Mouse (Mus musculus) hindbrain, embryonic 10.5 days (tissue): ENCODE data around the gene Smoc2. TPM values are rescaled to one million over a fixed set of nuclear protein-coding genes. Genes with fewer than 3 reads are reported as not detected.

ENCODE experiments used
- DNase-seq: peaks from one replicate; pipeline ENCODE4 v3.0.0-alpha.2; 2017; ENCODE audit warnings: low spot score
- H3K27ac ChIP-seq: fragments of 300-500 bp; sonication (generic); 2 replicates; pipeline ENCODE4 v1.5.1; 2016; ENCODE audit warnings: mild to moderate bottlenecking, moderate library complexity
- H3K27me3 ChIP-seq: fragments of 300-500 bp; sonication (generic); 2 replicates; pipeline ENCODE4 v1.6.1; 2016; ENCODE audit warnings: mild to moderate bottlenecking; ENCODE audit not compliant: poor library complexity, insufficient read depth, severe bottlenecking
- H3K36me3 ChIP-seq: fragments of 300-500 bp; sonication (generic); 2 replicates; pipeline ENCODE4 v1.6.1; 2016; ENCODE audit warnings: mild to moderate bottlenecking, moderate library complexity
- H3K4me1 ChIP-seq: fragments of 300-500 bp; sonication (generic); replicated peaks from 2 replicates; pipeline ENCODE4 v1.6.1; 2016; ENCODE audit warnings: mild to moderate bottlenecking
- H3K4me3 ChIP-seq: fragments of 300-500 bp; sonication (generic); 2 replicates; pipeline ENCODE4 v1.5.1; 2016; ENCODE audit warnings: mild to moderate bottlenecking, moderate library complexity
- H3K9me3 ChIP-seq: fragments of 300-500 bp; sonication (generic); 2 replicates; pipeline ENCODE4 v1.6.1; 2016; ENCODE audit warnings: mild to moderate bottlenecking, moderate library complexity
- WGBS: fragments of 180-500 bp; shearing (Covaris S2); methylation state at CpG from one replicate; pipeline ENCODE4 v1.1.7; 2016; 5-methylcytosine and 5-hydroxymethylcytosine counted together
- polyA plus RNA-seq: library from polyadenylated mRNA; unstranded; fragments of >200 nt; fragmentation: Nextera tagmentation; extraction: Ambion mirVana; gene quantifications from 2 replicates; pipeline ENCODE4 v1.2.1, GENCODE M21; 2016

The Smoc2 gene
- polyA plus RNA-seq, 1 experiment from 2014 or later: 7.9 TPM

DNA sequence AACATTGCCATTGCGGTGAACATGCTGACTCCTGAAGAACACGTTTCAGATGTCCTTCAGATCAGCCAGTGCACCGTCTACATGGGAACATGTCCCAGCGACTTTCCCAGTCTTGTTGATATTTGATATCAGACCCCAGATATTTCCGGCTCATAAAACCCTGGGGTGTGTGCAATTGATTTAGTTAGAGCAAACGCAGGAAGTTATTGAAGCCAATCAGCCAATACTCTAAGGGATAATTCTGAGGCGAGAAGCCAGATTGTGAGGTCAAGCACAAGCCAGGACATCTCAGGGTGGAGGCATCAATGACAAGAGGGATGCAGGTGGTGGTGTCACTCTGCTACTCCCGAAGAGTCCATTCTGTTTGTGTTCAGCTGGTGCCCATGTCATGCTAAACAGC, 28.9 kb upstream of the Smoc2 start:
- Histone ChIP-seq H3K36me3 (no peaks in the 10 kb centered on the region), H3K9me3 (no peaks in the 10 kb centered on the region), H3K27me3 (no peaks in the 10 kb centered on the region), H3K4me3 (no peak overlapping the region), H3K4me1 (no peaks in the 10 kb centered on the region), H3K27ac (no peak overlapping the region)
- whole genome bisulfite sequencing: 79% methylated on average over 8 of the region's 8 CpGs
- DNase-seq: no peak

DNA sequence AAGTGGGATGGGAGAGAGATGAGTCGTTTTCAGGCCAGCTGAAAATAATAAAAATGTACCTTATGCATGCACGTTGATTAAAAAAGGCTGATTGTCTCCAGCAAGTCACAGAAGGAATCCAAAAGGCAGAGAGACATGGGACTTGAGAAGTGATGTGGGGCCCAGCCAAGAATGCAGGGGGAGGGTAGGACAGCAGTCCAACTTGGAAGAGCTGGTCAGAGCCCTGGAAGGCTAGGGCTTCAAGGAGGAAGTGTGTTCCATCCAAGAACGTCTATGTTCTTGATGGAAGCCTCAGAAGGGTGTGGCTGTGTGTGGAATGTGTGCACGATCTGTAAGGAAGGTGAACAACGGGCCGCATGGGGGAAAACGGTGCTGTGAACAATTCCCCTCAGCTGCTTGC, 26.9 kb upstream of the Smoc2 start:
- H3K4me1 ChIP-seq: no peaks in the 10 kb centered on the region
- no peaks in the 10 kb centered on the region for H3K36me3 ChIP-seq
- no peak overlapping the region for H3K27ac ChIP-seq
- H3K27me3 ChIP-seq: no peaks in the 10 kb centered on the region
- 82% methylated on average over 7 of the region's 7 CpGs for WGBS
- H3K4me3 ChIP-seq: no peak overlapping the region
- DNase-seq: no peak
- no peaks in the 10 kb centered on the region for H3K9me3 ChIP-seq

DNA sequence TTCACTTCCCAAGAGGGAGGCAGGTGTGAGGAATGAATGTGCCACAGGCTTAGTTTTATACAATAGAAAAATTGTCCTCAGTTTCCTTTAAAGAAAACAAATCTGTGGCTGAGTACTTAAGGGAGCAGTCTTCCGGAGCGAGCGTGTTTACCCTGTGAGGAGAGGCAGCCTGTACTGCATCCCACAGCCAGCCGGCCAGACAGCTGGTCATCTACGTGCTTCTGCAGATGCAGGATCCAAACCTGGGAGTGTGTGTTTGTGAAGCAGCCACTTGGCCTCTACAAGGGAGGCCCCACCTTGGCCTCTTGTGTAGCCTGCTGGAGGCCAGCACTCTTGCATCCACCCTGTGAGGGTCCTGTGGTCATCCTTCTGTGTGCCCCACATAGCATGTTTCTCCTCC, 24.7 kb upstream of the Smoc2 start:
- Histone ChIP-seq H3K27ac (no peak overlapping the region), H3K9me3 (no peaks in the 10 kb centered on the region), H3K27me3 (no peaks in the 10 kb centered on the region), H3K36me3 (no peaks in the 10 kb centered on the region), H3K4me1 (peaks cover 8% of the 10 kb centered on the region), H3K4me3 (no peak overlapping the region)
- no peak for DNase-seq
- WGBS: 78% methylated on average over 5 of the region's 5 CpGs

DNA sequence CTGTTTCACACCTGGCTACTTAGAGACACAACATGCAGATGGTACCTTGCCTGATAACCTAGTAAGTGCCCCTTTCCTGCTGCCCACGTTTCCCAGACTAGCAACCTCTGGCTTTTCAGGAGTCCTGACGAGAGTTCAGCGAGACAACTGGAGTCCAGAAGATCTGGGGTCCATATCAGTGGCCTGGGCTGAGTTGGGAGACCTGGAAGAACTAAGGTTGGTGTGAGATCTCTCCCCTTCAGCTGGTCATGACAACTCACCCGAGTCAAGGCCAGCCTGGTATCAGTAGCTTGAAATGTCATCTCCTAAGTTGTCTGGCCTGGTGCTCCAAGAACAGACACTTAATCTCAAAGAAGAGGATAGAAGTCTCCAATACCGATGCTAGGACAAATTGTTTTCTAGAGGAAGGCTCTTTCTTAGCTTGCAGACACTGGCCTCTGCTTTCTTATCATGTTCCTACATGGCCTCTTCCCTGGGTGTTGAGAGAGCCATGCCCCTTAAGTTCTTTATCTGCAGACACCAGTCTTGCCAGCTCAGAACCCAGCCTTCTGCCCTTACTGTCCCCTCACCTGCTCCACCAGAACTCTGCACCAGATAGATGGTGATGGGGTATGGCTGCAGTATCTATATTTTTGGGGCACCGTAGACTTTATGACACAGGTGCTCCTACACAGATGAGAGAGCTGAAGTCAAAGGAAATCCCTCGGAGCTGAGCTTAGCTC, 21.3 kb upstream of the Smoc2 start:
- Histone ChIP-seq H3K9me3 (no peaks in the 10 kb centered on the region), H3K36me3 (no peaks in the 10 kb centered on the region), H3K4me3 (no peak overlapping the region), H3K27ac (no peak overlapping the region), H3K4me1 (peaks cover 8% of the 10 kb centered on the region), H3K27me3 (no peaks in the 10 kb centered on the region)
- WGBS: 89% methylated on average over 7 of the region's 7 CpGs
- no peak for DNase-seq

DNA sequence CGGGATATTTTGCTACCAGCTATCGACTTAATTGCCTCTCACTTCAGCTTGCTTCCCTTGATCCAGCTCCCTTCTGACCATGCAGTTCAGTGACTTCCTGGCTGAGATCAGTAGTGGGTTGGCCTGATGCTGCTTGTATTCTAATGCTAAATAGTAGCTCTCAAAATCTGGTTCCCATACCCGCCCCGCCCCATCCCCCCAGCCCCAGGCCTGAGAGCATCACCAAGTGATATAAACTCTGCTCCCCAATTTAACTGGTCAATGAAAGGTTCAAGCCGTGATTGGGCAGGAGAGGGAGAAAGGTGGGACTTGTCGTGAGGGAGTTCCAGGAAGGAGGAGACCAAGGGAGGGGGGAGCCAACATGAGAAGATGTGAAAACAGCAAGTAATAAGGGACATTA, 20.4 kb upstream of the Smoc2 start:
- DNase-seq: no peak
- Histone ChIP-seq H3K4me1 (peaks cover 16% of the 10 kb centered on the region), H3K27me3 (no peaks in the 10 kb centered on the region), H3K4me3 (no peak overlapping the region), H3K9me3 (no peaks in the 10 kb centered on the region), H3K27ac (no peak overlapping the region), H3K36me3 (no peaks in the 10 kb centered on the region)
- WGBS: 38% methylated on average over 6 of the region's 6 CpGs

DNA sequence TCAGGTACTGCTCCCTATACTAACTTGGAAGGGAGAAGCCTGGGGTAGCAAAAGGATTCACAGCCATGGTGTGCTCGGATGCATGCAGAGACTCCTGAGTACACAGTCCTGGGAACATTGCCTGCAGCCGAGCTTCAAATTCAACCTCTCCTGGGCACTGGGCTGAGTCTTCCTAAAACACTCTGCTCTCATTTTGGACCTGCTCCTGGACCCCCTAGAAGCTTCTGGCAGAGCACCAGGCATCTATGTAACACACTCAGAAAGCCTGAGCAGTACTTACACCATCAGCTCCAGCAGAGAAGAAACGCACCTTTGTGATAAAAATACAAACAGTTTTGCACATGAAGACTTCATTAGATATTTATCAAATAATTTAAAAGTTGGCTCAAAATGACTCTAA, 18.3 kb upstream of the Smoc2 start:
- Histone ChIP-seq H3K27ac (no peak overlapping the region), H3K36me3 (no peaks in the 10 kb centered on the region), H3K9me3 (no peaks in the 10 kb centered on the region), H3K4me3 (no peak overlapping the region), H3K27me3 (no peaks in the 10 kb centered on the region), H3K4me1 (peaks cover 20% of the 10 kb centered on the region)
- WGBS: 86% methylated on average over 3 of the region's 3 CpGs
- DNase-seq: no peak

DNA sequence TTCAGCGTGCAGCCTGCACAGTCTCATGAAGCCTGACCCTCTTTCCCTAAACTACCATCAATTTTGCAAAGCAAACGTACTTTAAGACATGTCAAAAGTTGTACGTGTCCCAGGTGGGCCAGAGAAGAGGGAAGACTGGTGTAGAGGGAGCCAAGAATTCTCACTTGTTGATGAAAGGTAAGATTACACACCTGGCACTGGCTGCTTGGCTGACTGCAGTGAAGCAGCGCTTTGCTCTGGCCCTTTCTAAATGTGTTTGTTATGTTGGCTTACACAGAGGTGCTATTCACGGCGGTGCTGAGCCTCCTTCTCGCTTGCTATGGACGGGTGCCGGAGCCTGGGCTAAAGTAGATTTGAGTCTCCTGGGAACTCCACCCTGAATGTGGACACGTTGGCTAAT, 17.1 kb upstream of the Smoc2 start:
- Histone ChIP-seq H3K27ac (no peak overlapping the region), H3K27me3 (no peaks in the 10 kb centered on the region), H3K36me3 (no peaks in the 10 kb centered on the region), H3K4me1 (peaks cover 20% of the 10 kb centered on the region), H3K9me3 (no peaks in the 10 kb centered on the region), H3K4me3 (no peak overlapping the region)
- WGBS: 82% methylated on average over 10 of the region's 10 CpGs
- DNase-seq: no peak

DNA sequence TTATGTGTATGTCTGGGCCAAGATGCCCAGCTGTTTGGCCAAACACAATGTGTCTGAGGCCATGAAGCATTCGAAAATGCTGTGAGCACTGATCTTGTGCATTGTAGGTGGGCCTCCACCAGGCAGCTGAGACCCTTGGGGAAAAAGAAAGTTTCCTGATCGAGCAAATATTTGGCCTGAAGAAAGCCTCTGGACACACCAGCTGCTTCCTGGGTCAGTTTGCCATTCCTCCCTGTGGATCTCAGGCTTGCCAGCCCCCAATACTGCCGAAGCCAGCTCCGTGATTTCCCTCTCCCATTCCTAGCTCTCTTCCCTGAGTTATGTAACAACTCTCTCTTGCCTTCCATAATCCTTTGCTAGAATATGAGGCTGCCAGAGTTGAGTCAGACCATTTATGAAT, 11.3 kb upstream of the Smoc2 start:
- H3K27ac ChIP-seq: no peak overlapping the region
- H3K36me3 ChIP-seq: no peaks in the 10 kb centered on the region
- peaks cover 5% of the 10 kb centered on the region; the same call in 1 of the 2 replicates for H3K27me3 ChIP-seq
- 88% methylated on average over 4 of the region's 4 CpGs for WGBS
- H3K4me1 ChIP-seq: peaks cover 11% of the 10 kb centered on the region; the same call in 1 of the 2 replicates
- DNase-seq: no peak
- H3K4me3 ChIP-seq: no peak overlapping the region
- no peaks in the 10 kb centered on the region for H3K9me3 ChIP-seq

DNA sequence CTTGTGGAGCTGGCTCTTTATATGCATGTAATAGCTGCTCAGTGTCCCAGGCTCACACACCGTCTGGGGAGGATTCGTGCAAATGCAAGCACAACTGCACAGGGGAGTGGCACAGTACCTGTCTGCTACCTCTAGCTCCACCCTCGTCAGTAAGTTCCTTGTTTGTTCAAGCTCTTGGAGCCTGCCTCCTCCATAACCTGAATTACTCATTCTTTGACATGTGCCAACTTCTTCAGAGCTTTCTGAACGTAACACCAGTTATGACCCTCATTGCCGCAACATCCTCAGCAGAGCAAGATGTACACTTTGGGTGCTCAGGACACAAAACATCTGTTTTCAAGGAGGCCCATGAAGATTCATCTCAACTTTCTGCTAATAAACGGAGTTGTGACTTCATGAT, 5.9 kb upstream of the Smoc2 start:
- peaks cover 40% of the 10 kb centered on the region for H3K27me3 ChIP-seq
- no peaks in the 10 kb centered on the region for H3K36me3 ChIP-seq
- peaks cover 3% of the 10 kb centered on the region; the same call in 1 of the 2 replicates for H3K4me1 ChIP-seq
- H3K9me3 ChIP-seq: no peaks in the 10 kb centered on the region
- no peak overlapping the region for H3K4me3 ChIP-seq
- no peak for DNase-seq
- WGBS: 86% methylated on average over 6 of the region's 6 CpGs
- no peak overlapping the region for H3K27ac ChIP-seq

DNA sequence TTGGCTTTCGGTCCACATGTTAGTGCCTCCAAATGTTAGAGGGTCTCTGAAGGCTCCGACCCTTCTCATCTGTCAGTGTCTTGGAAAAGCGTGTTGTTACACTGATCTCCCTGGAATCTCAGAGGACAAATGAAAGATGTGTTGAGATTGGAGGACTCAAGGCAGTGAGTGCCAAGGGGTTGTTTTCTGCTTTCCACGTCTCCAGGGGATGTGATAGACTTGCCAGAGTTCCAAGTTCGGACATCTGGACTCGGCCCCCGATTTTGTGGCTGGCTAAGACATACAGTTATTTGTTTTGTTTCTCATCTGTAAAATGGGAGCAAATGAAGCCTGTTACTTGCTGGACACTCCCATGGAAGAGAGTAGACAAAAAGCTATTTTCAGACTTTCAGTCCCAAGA, 2.0 kb upstream of the Smoc2 start:
- no peaks in the 10 kb centered on the region for H3K36me3 ChIP-seq
- H3K9me3 ChIP-seq: no peaks in the 10 kb centered on the region
- H3K4me1 ChIP-seq: peaks cover 29% of the 10 kb centered on the region
- H3K27ac ChIP-seq: no peak overlapping the region
- DNase-seq: no peak
- H3K4me3 ChIP-seq: no peak overlapping the region
- WGBS: 81% methylated on average over 7 of the region's 7 CpGs
- H3K27me3 ChIP-seq: peaks cover 75% of the 10 kb centered on the region

DNA sequence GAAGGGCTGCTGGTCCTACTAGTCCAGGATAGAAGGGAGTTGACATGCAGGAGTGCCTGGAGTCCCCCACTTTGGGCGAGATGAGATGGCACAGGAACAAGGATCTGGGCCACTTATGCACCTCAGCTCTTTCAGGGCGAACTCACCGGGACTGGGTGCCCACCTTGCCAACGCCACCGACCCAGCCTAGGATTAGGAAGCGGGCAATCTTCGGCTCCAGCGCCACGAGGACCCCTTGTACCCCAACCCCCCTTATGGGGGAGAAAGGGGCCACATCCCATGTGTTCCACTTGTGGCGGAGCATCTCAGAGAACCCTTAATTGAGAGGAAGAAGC, 627 bp downstream of the Smoc2 start:
- no peaks in the 10 kb centered on the region for H3K36me3 ChIP-seq
- H3K9me3 ChIP-seq: no peaks in the 10 kb centered on the region
- peaks cover 29% of the 10 kb centered on the region for H3K4me1 ChIP-seq
- no peak for DNase-seq
- peak overlapping the region; percentile 60 for H3K4me3 ChIP-seq
- no peak overlapping the region for H3K27ac ChIP-seq
- WGBS: under 1% methylated on average over 10 of the region's 10 CpGs
- peaks cover 88% of the 10 kb centered on the region for H3K27me3 ChIP-seq

DNA sequence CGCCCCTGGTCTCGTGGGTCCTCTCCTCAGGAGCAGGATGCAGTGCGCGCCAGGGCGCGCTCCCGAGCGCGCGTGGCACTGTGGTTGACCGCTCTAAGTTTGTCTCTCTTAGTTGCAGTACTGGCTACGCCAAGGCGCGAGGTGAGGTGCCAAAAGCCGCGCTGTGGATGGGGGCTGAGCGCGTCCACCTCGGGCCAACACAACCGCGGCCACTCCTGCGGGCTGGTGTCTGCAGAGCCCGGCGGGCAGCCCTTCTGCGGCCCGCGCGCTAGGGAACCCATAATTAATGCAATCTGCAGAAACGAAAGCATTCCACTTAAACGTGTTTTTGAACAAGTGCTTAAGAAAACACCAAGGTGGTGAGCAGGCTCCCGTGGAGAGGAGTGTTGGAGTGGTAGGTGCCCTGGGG, 1.1 kb downstream of the Smoc2 start:
- Histone ChIP-seq H3K36me3 (no peaks in the 10 kb centered on the region), H3K4me3 (peak overlapping the region; percentile 60), H3K4me1 (peaks cover 29% of the 10 kb centered on the region), H3K27me3 (peaks cover 84% of the 10 kb centered on the region), H3K9me3 (no peaks in the 10 kb centered on the region), H3K27ac (no peak overlapping the region)
- DNase-seq: peak; percentile 39
- under 1% methylated on average over 31 of the region's 31 CpGs for WGBS

DNA sequence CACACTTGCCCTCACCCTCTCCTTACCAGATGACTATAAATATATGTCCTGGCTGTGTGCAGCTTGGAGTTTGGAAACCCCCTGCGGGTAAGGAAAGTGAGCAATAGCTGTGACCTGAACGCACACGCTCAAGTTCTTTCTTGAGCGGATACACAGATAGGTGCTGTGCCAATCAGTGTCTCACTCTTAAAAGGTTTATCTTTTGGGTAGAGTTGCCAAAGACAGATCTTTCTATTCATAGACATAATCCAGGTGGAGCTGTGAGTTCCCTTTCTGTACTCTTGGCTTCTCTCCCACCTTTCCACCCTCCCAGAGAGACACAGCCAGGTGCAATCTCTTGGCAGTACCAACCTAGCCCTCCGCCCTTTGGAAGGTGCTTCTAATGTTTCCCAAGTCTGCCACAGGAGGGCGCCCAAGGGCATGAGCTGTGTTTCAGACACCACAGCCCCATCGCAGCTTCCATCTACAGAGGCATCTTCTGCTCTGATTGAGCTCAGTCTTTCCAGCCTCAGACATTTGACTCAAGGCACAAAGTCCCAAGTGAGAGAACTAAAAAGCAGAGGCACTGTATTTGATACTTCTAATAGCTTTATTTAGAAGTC, 8.8 kb downstream of the Smoc2 start:
- H3K4me1 ChIP-seq: no peaks in the 10 kb centered on the region
- H3K27me3 ChIP-seq: peaks cover 24% of the 10 kb centered on the region
- H3K36me3 ChIP-seq: no peaks in the 10 kb centered on the region
- peak; percentile 80 for DNase-seq
- H3K27ac ChIP-seq: no peak overlapping the region
- WGBS: 46% methylated on average over 7 of the region's 7 CpGs
- H3K4me3 ChIP-seq: no peak overlapping the region
- H3K9me3 ChIP-seq: no peaks in the 10 kb centered on the region

DNA sequence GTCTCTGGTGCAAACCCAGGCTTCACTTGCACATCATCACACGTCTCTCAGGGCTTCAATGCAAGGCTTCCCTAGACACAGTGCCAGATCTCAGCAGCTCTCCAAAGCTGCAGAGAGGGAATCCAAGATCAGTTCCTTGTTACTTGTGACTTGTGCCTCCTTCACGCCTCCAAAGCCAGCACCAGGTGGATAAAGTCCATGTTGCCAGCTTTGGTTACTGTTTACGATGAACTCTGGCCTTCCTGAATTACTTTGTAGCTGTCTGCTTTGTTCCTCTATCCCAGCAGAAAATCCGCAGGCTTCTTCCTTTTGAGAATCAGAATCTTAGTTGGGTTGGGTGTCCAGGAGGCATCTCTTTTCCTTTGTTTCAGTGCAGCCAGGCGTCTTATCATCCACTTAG, 14.3 kb downstream of the Smoc2 start:
- Histone ChIP-seq H3K27ac (no peak overlapping the region), H3K27me3 (peaks cover 2% of the 10 kb centered on the region), H3K36me3 (no peaks in the 10 kb centered on the region), H3K4me1 (no peaks in the 10 kb centered on the region), H3K4me3 (no peak overlapping the region), H3K9me3 (no peaks in the 10 kb centered on the region)
- 70% methylated on average over 5 of the region's 5 CpGs for WGBS
- no peak for DNase-seq
